Mouse (Mus musculus): ENCODE measurements around the gene Cbfb.
"Not testable (repeated sequence)": the region's sequence is repeated elsewhere in the genome, so short reads cannot be mapped to it uniquely, and the experiment has no call there.

Gene Cbfb

GRCm38 (mm10) chr8:105170381-105171115 is at the start of gene Cbfb:
Gene Cbfb, plus strand, starts transcription at chr8:105170674.
- DNase-seq (ENCODE audit: low spot score in 2 of 2): peak; percentile 85 to 97

- DNase-seq (ENCODE audit: low spot score in 2 of 2): no peak
Observed at GRCm38 (mm10) chr8:105129864-105130263, 40.6 kb upstream of the Cbfb start.

- no peak for DNase-seq (ENCODE audit: low spot score in 2 of 2)
Observed at GRCm38 (mm10) chr8:105131509-105131908, 39.0 kb upstream of the Cbfb start, which contains the start of gene Ces4a. Gene Ces4a, plus strand, starts transcription at chr8:105131800.

GRCm38 (mm10) chr8:105138423-105138822 is 32.1 kb upstream of the Cbfb start:
- DNase-seq (ENCODE audit: low spot score in 2 of 2): peak; percentile 61 to 77

- DNase-seq (ENCODE audit: low spot score in 2 of 2): no peak
Observed at GRCm38 (mm10) chr8:105142395-105142794, 28.1 kb upstream of the Cbfb start.

- DNase-seq (ENCODE audit: low spot score in 2 of 2): no peak
Observed at GRCm38 (mm10) chr8:105151654-105152053, 18.8 kb upstream of the Cbfb start.

GRCm38 (mm10) chr8:105152623-105153398 is 17.7 kb upstream of the Cbfb start:
- peak; percentile 26 to 74 for DNase-seq (ENCODE audit: low spot score in 2 of 2)

- no peak for DNase-seq (ENCODE audit: low spot score in 2 of 2)
Observed at GRCm38 (mm10) chr8:105154316-105154715, 16.2 kb upstream of the Cbfb start.

- no peak for DNase-seq (ENCODE audit: low spot score in 2 of 2)
Observed at GRCm38 (mm10) chr8:105155091-105155745, 15.3 kb upstream of the Cbfb start.

GRCm38 (mm10) chr8:105157555-105157954 is 12.9 kb upstream of the Cbfb start:
- peak in 1 of 2 experiments; percentile 32 for DNase-seq (ENCODE audit: low spot score in 2 of 2)

GRCm38 (mm10) chr8:105158084-105158483 is 12.4 kb upstream of the Cbfb start:
- no peak for DNase-seq (ENCODE audit: low spot score in 2 of 2)

- DNase-seq (ENCODE audit: low spot score in 2 of 2): no peak
Observed at GRCm38 (mm10) chr8:105161121-105161652, 9.3 kb upstream of the Cbfb start.

- DNase-seq (ENCODE audit: low spot score in 2 of 2): no peak
Observed at GRCm38 (mm10) chr8:105164272-105164902, 6.1 kb upstream of the Cbfb start.

- DNase-seq (ENCODE audit: low spot score in 2 of 2): no peak
Observed at GRCm38 (mm10) chr8:105165191-105165590, 5.3 kb upstream of the Cbfb start.

- DNase-seq (ENCODE audit: low spot score in 2 of 2): no peak
Observed at GRCm38 (mm10) chr8:105167116-105167515, 3.4 kb upstream of the Cbfb start.

- DNase-seq (ENCODE audit: low spot score in 2 of 2): no peak
Observed at GRCm38 (mm10) chr8:105169582-105169981, 892 bp upstream of the Cbfb start.

GRCm38 (mm10) chr8:105170041-105170380 is 463 bp upstream of the Cbfb start:
- DNase-seq (ENCODE audit: low spot score in 2 of 2): no peak

GRCm38 (mm10) chr8:105171116-105172002 is 885 bp downstream of the Cbfb start:
- DNase-seq (ENCODE audit: low spot score in 2 of 2): peak; percentile 60 to 63

- DNase-seq (ENCODE audit: low spot score in 2 of 2): no peak
Observed at GRCm38 (mm10) chr8:105172003-105172362, 1.5 kb downstream of the Cbfb start.

GRCm38 (mm10) chr8:105175287-105175686 is 4.8 kb downstream of the Cbfb start:
- DNase-seq (ENCODE audit: low spot score in 2 of 2): not testable (repeated sequence)
